Mouse (Mus musculus) gastrocnemius, adult 8-10 months (tissue): Measurements from ENCODE around the gene Fbln1. TPM values are rescaled to one million over a fixed set of nuclear protein-coding genes. Genes with fewer than 3 reads are reported as not detected.

ENCODE experiments used
- DNase-seq, 2 experiments: peaks; one replicate each; pipeline ENCODE4 v3.0.0; 2022; ENCODE audit warnings: low spot score in 2 of 2
- total RNA-seq, 4 experiments: library from RNA; stranded (reverse); gene quantifications; 2 replicates each; pipeline ENCODE4 v1.2.4; 2022

The Fbln1 gene
- 10 to 100 TPM in 1 of 4 experiments, 1 to 10 TPM in 3; 2.5 to 13.1 (median 5.3) TPM for total RNA-seq

DNA sequence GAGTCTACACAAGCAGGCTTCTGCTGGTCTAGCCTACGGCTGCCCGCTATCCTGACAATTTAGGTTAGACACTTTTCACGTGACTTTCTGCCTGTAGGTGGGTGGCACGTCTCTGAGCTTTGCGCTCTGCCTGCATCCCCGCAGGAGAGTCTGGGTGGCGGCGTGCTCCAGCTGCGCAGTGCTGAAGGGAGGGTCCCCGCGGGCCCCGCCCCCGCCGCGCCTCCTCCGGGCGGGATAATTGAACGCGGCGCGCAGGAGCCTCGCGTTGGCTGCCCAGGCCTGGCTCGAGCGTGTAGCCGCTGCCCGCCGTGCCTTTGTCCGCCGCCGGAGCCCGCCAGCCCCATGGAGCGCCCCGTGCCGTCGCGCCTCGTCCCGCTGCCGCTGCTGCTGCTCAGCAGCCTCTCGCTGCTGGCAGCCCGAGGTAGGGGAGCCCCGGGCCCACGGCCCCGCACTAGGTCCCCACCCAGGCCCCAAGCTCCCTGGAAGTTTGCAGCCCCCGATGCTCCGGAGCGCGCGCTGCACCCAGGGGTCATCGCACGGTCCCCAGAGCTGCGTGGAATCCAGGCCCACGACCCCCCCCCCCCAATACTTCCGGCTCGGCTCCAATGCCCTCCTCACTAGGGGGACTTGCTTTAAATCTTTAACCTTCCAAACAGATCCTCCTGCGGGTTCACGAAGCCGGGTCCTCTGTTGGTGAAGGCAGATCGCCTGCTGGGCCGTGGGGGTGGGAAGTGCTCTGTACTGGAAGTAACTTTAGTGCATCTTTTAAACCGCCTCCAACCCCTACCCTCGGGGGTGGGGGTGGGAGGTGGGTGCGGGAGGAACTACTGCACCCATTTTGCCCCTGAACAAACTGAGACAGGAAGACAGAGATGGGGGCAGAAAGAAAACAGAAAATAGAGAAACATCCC, at the start of gene Fbln1:
Fbln1 (plus strand) TSS at position 158 of the 911 bp plus-strand sequence.
- peak; percentile 23 to 54 for DNase-seq

DNA sequence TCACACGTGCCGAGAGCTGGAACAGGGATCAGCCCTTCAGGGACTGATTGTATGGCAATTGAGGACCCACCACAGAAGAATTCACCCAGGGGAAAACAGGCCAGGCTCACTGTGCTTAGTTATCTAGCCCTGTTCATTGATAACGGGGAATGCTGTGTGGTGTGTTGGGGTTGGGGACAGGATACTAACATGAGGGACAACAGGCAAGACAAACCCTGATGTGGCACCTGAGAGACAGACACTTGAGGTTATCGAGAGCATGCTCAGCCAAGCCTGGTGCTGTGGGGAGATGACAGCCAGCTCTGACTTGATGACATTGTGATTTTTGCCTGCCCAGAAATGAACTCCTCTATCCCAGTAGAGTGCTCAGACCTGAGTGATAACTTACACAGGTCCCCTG, 49.6 kb upstream of the Fbln1 start:
- DNase-seq = no peak

DNA sequence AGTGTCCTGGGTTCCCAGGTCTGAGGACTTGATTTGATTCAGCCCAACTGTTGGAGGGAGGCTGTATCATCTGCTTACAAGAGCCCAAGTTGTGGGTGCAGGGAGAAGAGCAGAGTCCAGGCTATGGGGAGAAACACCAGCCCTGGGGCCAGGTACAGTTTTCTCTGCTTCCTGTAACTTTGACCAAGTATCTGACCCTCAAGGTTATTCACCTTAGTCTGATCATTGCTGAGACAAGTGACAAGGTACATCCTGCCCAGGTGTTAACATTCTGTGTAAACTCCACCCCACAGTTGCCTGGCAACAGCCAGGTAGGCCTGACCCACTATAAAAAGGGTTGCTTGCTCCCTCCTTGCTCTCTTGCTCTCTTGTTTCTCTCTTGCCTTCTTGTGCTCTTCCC, 44.3 kb upstream of the Fbln1 start:
- DNase-seq = no peak

DNA sequence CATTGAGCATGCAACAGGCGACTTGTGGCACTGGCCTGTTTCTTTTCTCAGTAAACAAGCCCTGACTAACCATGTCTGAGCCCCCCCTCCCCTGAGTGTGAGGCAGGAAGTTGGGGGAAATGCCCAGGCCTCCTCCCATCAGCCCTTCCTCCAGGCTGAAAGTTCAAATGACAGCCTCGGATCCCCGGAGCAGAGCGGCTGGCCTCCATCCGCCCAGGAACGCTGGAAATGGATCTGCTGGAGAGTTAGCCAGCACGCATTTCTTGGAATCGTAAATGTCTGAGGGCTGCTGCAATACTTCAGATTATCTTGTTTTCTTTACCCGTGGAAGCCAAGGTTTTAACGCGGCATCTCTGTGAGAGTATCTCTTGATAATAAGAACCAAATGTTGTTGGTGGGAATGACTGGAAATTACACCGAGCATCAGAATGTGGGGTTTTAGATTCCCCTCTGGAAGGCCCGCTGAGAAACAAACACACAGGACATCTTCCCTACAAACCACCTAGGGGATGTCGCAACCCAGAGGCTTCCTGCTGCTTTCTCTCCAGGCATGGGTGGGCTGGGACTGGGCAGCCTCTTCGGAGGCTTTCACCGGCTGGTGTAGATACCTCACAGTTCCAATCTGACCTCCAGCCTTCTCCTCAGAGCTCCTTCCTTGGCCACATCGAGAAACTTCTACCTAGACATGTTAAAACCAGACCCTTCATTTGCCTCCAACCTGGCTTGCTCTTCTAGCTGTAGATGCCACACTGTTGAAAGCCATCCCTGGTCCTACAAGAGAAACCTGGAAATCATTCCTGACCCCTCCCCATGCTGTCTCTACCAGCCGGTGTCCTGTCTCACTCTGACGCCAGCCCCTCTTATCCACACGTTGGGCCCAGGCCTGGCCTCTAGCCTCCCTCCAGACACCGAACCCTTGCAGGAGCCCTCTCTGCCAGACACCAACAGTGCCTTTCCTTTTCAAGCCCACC, 42.8 kb upstream of the Fbln1 start:
- DNase-seq = peak; percentile 37 to 66

DNA sequence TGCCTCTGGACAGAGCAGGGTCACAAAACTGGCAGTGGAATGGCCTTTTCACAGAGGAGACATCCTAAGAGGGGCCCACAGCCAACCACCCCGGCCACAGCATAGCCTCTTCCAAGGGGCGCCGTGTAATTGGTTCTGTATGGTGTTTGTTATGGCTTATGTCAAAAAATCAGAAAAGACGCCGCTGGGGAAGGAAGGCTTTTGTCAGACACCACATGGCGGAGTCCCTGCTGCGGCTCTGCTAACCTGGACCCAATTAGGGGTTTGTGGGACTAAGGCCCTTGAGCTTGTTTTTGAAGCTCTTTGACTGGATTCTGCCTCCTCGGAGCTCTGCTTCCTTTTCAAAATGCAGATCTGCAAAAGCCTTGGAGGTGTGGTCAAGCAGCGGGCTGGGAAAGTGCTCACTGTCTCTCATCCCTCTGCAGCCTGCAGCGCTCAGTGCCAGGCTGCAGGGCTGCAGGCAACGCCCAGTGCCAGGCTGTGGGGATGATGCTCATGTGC, 39.3 kb upstream of the Fbln1 start:
- no peak for DNase-seq

DNA sequence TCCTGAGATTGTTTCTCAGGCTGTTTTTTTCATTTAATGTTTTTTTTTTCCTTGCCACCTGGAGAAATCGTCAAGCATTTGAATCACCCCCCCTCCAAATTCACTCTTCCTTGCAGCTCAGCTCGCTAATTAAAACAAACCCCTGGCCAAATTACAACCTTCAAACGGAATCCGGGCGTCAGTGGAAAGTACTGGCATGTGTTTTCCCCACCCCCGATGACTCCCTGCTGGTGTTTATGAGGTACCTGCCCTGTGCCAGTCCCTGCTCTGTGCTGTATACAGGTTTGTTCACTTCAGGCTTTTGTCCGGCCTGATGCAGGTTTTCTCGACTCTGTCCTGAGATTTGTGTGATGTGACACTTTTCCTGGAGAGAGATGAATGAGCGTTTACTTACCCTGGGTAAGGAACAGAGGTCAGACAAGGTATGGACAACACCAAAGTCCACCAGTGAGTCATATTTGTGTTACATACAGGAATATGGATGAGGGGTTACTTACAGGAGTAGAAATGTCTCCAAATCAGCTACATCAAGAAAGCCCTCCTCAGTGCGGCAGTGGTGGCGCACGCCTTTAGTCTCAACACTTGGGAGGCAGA, 38.6 kb upstream of the Fbln1 start:
- DNase-seq = no peak

DNA sequence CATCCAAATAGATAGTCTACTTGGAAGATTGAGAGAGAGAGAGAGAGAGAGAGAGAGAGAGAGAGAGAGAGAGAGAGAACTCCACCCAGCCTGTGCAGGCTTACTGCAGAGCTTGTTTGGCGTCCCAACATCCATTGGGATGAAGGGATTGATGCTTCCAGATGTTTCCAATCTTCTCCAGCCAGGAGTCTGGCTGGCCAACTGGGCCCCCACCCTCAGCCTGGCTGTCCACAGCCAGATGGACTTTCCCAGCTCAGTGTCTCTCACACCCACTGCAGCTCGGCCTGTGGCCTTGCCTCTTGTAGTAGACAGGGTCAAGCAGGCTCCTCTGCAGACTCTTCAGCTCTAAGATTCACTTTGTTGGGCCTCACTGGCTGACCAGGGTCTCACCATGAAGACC, 33.7 kb upstream of the Fbln1 start:
- DNase-seq = peak; percentile 33 to 68

GRCm38 (mm10) chr15:85173425-85173824, 32.3 kb upstream of the Fbln1 start:
- no peak for DNase-seq

- no peak for DNase-seq
Observed at GRCm38 (mm10) chr15:85174060-85174459, 31.7 kb upstream of the Fbln1 start.

GRCm38 (mm10) chr15:85177576-85177975, 28.2 kb upstream of the Fbln1 start:
- DNase-seq = no peak

DNA sequence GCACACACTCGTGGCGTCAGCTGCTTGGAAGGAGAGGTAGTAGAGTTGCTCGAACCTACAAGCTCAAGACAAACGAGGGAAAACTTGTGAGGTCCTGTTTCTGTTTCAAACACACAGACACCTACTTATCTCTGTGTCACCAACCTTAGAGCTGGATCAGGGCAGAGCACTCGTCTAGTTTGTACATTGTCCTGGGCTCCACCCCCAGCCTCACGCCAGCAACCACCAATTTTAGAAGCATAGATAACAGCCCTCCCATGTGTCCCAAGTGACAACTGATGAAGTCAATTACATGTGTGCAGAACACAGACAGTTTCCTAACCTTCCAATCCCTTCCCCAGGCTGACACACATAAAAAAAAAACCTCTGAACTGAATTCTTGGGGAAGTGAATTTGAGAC, 27.6 kb upstream of the Fbln1 start:
- no peak for DNase-seq

GRCm38 (mm10) chr15:85179528-85180180, 26.1 kb upstream of the Fbln1 start:
- no peak for DNase-seq

DNA sequence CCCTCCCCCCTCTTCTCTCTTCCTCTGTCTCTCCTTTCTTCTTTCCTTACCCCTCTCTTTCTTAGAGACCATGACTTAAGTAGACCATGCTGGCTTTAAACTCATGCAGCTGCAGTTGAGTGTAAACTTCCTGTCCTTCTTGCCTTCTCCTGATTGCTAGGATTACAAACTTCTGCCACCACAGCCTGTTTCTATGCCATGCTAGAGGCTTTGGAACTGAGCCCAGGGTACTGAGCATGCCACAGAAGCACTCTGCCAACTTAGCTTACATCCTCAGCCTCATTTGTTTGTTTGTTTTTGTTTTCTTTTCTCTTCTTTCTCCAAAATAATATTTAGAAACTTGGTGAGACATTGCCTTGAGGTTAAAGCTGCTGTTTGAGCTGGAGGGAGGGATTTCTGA, 25.4 kb upstream of the Fbln1 start:
- DNase-seq = no peak

DNA sequence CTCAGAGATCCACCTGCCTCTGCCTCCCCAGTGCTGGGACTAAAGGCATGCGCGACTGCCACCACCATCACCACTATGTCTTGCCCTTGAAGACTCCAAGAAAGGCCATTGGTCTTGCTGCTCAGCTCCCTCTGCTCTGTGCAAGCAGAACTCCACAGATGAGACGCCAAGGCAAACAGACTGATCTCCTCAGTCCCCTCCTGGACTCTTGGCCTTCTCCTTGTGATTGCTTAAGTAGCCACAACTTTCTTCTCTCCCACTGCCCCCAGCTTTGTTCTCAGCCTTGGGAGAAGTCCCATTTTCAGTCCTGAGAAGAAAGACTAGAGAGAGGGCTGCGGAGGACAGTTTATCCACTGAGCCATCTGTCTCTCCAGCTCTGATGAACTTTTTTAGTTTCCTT, 23.7 kb upstream of the Fbln1 start:
- DNase-seq = no peak

- DNase-seq = peak in 1 of 2 experiments; percentile 34
Observed at GRCm38 (mm10) chr15:85186916-85187315, 18.8 kb upstream of the Fbln1 start.

- DNase-seq = no peak
Observed at GRCm38 (mm10) chr15:85188167-85188778, 17.5 kb upstream of the Fbln1 start.

GRCm38 (mm10) chr15:85200446-85201289, 5.1 kb upstream of the Fbln1 start:
- DNase-seq = no peak

DNA sequence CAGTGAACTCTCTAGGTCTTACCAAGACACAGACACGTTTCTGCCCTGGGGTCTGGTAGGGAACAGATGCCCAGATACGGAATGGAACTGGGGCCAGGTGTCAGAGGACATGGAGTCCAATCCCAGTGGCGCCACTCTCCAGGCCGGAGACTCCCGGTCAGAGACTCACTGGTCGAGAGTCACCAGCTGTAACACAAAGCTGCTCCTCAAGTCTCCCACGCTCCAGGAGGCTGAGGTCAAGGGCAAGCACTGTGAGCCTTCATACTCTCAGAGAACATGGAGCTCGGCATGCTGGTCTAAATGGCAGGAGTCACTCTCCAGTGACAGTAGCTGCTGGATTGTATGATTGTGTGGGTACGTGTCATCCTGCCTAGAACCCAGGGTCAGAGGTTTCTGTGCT, 3.5 kb upstream of the Fbln1 start:
- DNase-seq = no peak

DNA sequence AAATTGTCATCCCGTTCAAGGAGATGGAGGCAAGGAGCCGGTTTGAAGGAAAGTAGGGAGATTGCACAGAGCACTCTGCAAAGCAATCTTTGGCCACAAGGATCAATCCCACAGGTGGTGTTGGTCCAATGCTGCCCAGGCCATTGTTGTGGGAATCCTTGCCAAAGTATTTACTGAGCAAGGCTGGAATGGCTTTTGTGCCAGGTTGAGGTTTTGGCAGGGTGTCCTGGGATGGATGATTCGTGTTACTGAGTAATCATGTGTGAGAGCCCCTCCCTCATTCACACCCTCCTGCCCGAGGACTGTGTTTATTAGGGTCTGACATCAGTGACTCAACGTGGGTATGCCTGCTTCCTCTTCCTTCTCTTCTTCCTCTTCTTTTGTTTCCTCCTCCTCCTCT, 3.0 kb upstream of the Fbln1 start:
- no peak for DNase-seq

DNA sequence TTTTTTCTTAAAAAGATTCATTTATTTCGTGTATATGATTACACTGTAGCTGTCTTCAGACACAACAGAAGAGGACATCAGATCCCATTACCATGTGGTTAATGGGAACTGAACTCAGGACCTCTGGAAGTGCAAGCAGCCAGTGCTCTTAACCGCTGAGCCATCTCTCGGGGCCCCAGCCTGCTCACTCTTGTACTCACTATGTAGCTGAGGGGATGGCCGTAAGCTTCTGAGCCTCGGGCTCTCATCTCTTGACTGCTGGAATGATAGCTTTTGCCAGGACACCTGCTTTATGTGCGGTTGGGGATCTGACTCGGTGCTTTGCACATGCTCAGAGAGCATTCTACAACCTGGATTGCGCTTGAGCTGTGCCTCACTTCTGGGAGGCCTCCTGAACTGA, 1.4 kb upstream of the Fbln1 start:
- no peak for DNase-seq
